Mouse (Mus musculus) right cerebral cortex, postnatal 14 days (tissue): Measurements from ENCODE around the gene Minos1.

Source experiments
- DNase-seq: peaks from one replicate; pipeline ENCODE4 v3.0.0; 2022

Gene Minos1

GRCm38 (mm10) chr4:139092356-139093195 lies 38.3 kb downstream of the Minos1 start, which contains the start of gene Nbl1:
Gene Nbl1, minus strand, starts transcription at chr4:139092993.
- DNase-seq, result peak; percentile 42

DNA sequence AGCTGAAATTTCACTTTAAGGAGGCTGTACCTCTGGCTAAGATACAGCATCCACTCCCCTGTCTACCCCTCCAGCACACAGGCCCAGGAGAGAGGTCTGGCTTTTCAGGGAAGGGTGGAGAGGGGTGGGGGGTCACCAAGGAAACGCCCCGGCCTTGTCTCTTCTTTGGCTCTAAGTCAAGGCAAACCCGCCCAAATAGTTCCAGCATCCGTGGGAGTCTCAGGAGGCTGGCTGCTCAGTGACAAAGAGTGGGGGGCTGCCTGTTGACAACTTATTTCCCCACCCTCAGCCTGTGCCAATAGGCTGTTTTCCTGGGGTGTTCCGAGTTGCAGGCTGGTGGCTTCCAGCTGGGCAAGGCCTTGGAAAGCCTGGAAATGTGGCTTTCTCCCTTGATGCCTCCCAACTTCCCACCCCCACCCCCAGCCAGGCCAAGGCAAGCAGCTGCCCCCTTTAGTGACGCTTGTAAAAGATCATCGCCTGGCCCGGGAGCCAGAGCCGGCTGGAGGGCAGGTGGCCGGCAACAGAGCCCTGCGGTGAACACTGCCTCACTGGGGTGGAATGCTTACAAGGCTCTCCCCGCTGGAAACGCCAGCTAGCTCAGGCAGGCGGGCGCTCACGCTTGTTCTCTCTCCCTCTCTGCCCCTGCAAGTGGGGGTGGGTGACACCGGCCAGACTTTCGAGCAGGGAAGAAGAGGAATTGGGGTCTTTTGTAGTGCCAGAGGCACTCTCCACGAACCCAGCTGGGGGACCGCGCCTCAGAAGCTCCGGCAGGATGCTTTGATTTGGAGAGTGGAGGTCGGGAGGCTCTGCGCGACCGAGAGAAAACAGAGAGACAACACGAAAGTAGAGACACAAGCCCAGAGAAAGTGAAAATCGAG lies 39.2 kb downstream of the Minos1 start:
- DNase-seq, result no peak

DNA sequence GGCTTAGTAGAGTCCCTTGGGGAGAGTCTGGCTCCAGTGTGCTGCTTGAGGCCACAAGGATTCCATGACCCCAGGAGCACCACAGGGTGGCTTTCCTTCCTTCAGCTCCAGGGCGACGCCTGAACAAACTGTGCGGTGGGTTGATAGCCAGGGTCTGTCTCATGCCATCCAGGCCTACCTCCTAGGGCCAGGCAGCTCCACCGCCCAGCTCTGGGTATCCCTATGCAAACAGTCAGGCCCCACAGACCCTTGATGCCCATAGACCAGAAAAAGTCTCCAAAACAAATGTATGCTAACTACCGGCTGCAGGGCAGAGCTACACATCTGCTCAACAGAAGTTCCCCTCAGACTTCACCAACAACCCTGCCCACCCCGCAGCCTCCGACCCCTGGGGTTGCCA lies 39.8 kb downstream of the Minos1 start:
- no peak for DNase-seq

DNA sequence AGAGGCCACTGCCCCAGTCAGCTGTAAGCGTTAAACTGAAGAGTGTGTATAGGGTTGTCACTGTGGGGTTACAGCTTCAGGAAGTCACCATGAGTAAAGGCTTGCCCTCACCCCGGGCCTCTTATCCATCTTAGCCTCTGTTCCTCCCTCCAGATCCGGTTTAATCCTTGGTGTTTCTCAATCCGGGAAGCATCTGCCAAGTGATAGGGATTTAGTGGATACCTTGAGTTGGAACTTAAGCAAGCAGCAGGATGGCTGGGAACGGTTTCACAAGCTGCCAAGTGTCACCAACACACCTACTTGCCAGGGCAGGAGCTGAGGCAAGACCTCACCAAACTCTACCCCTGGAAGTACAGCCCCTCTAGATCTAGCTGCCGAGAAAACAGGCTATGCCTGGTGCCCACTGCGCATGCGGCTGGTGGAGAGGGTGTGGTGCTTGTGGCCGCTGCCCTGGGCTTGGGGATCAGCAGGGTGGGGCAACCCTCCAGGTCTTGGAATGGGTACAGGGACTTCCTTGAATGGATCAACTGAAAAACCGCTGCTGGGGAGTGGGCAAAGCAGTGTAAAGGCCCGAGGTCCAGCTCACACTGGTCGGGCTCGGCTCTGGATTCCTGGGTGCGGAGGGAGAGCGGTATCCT lies 40.5 kb downstream of the Minos1 start:
- DNase-seq, result no peak

DNA sequence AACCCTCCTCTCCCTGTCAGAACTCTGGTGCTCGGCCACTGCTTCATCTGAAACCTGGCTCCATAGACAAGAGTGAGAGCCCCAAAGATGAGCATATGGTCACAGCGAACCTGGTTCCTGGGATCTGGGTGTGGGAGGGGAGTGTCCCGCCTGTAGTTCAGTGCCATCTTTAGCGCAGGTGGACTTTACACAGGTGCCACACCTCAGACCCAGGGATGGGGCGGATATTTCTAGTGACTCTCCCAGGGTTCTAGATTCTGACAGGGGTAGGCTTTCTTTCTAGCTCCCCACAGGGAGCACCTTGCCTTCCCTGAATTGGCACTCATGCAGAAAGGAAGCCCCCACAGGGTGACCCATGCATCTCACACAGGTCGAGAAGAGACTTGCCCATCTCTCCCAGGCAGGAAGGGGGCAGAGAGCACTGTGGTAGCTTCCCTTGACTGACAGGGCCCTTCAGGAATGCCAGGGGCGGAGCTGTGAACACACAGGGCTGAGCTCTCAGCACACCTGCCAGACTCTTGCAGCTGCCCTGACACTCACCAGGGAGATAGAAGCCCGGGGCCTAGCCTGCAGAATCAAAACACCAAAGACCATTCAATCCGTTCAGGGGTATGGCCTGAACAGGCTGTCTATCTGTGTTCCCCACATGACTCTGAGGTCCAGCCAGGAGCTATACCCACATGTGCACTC lies 41.8 kb downstream of the Minos1 start:
- DNase-seq, result no peak

DNA sequence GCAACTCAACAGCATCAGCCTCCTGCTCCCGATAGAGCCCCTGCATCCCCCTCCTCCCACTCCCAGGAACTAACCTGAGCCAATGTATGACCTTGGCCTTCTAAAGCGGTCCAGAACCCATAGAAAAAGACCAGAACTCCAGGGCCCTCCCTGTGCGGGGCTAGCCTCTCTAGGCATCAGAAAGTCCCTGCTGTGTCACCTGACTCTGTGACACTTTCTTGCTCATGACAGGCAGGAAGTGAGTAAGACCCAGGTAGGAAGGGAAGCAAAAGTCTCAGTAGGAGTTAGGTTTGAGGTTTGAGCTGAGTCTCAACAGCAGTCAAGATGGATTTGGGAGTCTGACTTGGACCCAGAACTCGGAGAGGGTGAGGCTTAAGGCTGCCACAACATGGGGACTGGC lies 43.9 kb downstream of the Minos1 start:
- no peak for DNase-seq

DNA sequence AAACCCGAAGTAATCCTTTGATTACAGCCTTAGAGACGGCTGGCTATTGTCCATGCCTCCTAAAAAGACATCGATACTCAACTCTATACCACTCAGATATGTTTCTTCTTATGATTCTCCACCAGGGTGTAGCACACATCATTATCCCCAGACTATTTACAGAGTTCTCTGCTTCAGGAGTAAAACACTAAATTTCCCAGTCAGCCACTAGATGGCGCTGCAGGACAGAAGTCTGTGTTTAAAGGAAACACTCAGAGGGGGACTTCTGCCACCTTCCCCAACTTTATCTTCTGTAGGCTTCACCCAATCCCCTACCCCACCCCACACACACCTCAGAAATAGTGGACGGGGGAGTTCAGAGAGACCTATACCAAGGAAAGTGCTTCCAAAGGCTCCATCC lies 44.9 kb downstream of the Minos1 start:
- peak; percentile 85 for DNase-seq

GRCm38 (mm10) chr4:139085337-139085736 lies 45.6 kb downstream of the Minos1 start:
- DNase-seq, result no peak

- peak; percentile 63 for DNase-seq
Measured at GRCm38 (mm10) chr4:139082790-139083564, 47.9 kb downstream of the Minos1 start.

DNA sequence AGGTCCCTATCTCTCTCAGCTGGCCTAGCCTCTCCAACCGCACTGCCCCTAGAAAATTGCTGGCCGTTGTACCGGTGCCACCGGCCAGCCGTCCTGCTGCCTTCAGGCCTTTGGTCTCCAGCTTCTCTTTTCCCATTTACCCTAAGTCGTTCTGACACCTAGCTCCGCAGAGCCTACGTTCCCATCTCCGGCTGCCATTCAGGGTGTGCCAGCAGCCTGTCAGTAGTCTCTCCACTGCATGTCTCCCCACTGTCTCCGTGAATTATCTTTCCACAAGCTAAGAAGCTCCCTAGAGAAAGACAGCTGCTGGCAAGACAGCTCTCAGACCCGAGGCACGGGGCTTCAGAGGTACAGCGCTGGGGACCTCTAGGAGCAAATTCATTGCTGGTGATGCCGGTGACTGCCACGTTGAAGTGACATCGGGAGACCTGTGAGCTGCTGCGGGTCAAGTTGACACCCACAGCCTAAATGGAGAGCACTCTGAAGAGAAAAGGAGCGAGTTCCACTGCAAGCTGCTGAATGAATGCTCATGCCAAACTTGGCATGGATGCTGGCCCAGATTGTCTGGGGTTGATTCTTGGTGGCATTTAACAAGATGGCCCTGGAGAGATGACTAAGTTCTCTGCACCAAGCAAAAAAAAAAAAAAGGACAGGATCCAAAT lies 49.5 kb downstream of the Minos1 start:
- no peak for DNase-seq

DNA sequence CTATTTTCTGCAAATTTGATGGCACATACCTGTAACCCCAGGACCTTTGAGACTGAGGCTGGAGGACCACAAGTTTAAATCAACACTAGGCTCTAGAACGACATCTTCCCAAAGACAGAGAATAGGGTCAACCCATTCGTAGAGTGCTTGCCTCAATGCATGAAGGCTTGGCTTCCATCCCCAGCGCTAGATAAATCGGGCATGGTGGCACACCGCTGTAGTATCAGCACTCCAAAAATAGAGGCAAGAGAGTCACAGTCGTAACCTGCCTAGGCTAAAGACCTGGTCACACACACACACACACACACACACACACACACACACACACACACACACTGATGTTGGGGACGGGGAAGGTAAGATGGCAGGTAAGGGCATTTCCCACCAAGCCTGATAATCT lies 50.7 kb downstream of the Minos1 start:
- no peak for DNase-seq

- no peak for DNase-seq
Measured at GRCm38 (mm10) chr4:139079439-139079838, 51.5 kb downstream of the Minos1 start.

DNA sequence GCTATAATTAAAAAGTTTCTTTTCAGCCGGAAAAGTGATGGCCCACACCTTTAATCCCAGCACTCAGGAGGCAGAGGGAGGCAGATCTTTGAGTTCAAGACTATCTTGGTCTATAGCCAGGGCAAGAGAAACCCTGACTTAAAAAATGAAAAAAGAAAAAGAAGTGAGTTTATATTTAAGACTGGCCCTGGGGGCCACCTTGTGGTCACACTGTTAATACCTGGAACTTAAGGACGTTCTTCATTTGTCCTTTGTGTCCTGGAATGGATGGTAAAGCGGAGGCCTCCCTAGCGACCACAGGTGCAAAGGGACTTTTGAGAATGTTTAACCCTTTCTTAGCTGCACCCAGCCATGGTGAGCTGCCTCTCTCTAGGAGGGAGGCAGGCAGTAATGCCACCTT lies 52.2 kb downstream of the Minos1 start:
- no peak for DNase-seq

- no peak for DNase-seq
Measured at GRCm38 (mm10) chr4:139078313-139078712, 52.6 kb downstream of the Minos1 start.

DNA sequence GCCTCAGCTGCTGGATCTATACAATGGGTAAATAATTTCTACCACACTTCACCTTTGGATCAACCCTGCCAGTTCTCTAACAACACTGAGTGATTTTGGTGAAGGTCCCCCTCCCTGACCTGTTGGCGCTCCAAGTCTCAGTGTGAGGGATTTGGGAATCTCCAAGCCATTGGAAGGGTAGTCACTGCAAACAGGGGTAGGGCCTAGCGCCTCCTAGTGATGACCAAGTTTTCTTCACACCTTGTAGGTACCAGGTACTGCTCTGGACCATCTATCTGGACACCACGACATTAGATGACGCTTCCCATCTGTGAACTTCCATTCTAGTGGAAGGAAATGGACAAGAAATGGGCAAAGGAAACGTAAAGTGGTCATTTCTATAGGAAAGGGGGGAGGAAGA lies 55.0 kb downstream of the Minos1 start:
- no peak for DNase-seq

DNA sequence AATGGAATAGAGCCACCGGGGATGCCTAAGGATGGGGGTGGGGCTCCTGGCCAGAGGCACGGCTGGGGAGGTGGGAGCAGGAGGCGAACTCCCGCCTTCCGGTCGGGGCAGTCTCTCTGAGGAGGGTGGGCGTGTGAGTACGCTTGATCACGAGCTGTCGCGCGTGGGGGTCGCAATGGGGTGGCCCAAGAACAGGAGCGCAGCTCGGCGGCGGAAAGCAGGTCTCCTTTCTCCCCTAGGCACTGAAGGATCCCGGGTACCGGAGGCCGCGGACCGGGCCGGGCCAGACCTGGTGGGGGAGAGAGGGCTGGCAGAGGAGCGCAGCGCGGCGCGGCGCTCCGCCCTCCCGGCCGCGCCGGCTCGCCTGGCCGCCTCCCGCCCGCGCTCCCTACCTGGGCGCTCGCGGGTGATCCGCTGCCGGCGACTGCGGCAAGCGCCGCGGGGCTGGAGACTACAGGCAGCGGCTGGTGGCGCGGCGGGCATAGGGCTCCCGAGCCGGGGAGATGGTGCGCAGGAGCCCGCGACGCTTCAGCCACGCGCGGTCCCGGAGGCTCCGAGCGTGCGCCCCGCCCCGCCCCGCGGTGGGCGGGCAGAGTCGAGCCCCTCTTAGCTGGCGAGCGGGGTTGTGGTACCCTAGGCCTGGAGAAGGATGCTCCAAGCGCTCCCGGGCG lies 55.7 kb downstream of the Minos1 start, which contains the start of gene Htr6:
Htr6 (minus strand) TSS at position 530 of the 671 bp plus-strand sequence.
- DNase-seq, result no peak

DNA sequence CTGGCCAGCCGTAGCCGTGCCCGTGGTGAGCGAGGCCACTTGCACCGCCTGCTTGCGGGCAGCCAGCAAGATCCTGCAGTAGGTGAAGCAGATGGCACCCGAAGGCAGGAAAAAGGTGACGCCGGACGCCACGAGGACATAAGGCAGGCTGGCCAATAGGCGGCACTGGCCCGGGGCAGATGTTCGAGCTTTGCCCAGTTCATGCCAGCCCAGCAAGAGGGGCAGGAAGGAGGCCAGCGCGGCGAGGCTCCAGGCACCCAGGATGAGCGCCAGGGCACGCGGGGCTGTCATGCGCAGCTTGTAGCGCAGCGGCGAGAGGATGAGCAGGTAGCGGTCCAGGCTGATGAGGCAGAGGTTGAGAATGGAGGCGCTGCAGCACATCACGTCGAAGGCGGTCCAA lies 56.9 kb downstream of the Minos1 start:
- DNase-seq, result no peak

DNA sequence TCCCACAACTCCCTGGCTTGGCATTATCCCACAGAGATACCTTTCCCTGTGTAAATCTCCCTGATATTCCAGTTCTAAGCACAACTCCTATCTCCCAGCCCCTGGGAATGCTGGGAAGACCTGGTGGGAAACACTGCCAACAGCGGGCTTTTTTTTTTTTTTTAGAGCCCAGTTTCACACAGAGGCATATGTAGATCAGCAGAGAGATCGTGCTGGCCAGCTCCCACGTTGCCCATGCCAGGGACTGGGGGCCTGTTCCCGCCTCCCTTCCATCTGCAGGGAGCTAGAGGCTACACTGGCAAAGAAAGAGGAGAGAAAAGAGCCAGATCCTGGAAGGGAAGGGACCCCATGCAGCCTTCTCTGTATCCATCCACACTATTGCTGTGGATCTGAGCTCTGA lies 62.6 kb downstream of the Minos1 start:
- peak; percentile 59 for DNase-seq

DNA sequence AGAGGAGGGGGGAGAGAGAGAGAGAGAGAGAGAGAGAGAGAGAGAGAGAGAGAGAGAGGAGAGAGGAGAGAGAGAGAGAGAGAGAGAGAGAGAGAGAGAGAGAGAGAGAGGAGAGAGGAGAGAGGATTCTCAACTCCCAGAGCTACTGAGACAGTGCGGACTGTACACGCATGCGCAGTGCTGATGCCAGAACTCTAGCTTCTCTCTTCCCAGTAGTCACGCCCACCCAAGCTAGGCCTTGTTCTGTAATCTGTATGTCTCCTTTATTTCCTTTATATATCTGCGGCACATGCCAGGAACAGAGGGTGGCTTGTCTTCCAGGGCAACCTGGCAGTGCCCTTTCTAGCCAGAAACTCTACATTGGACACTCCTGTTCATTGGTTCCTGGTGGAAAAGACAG lies 66.1 kb downstream of the Minos1 start:
- no peak for DNase-seq

- DNase-seq, result no peak
Measured at GRCm38 (mm10) chr4:139059569-139059968, 71.3 kb downstream of the Minos1 start.

DNA sequence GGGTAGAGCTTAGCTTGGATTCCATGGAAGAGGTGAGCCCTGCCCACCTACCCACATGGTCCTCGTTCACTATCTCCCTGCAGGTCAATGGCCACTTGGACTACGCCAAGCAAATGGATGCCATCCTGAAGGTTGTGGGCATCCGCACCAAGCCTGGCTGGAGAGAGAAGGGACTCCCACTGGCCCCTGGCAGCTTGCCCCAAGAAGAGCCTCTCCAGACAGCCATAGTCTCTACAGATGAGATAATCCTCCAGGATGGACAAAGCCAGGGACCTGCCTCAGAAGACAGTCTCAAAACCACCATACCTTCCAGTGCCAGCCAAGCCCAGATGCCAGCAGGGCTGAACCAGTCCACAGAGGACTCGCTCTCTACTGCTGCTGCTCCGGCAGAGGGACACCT lies 72.9 kb downstream of the Minos1 start:
- DNase-seq, result no peak
